Mouse (Mus musculus): ENCODE measurements at regions not wholly inside any gene's neighbourhood (a gene's known extent, or its start where the extent isn't known, plus 50 kb on each side); places are given as distances from the start of the nearest gene placed in this dataset.
A peak's percentile ranks its signal among the peaks of the same experiment; 100 is the strongest.

DNA sequence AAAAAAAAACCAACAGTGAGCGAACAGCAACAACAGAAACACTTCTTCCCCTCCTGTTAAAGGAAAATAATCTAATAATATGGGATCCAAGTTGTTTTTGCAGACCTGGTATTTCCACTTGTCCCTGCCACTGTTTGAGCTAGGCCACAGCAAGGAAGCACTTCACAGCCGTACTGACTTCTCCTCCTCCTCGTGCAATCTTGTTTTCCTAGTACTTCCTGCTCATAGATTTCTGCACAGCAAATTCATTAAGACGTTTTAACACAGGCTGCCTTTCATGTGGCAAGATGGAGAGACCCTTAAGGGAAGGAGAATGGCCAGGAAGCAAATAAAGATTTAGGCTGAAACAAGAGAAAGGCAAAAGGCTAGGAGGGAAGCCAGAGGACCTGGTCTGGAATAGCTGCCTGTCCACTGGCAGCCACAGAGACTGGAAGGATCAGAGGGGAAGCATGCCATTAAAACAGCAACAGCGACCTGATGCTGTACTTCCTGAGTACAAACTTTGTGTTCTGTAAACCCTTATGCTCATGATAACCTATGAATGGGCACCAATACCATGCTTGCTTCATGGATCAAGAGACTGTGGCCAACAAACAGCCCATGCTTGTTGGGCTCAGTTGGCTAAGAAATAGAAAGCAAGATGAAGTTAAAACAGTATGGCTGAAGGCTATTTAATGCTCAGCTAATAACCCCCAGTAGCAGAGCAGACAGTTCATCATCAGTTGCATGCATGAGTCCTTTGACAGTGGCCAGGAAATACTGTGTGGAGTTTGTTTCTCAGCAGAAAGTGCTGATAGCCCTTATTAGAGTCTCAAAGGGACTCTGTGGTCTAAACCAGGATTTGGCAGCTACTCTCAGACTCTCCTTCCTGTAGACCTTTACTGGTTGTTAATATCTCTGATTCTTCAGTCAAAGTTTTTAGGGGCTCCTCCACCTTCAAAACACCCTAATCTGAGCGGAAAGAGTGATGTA is 182.3 kb upstream of the Cited2 start:
- no peak overlapping the region for H3K4me3 ChIP-seq
- DNase-seq, result no peak
- TF ChIP-seq CTCF (IDR thresholded peaks at IDR 0.05), result no peak
- intact Hi-C loops (cut with DNase I), result no loop called here
- no peak overlapping the region for H3K27ac ChIP-seq

DNA sequence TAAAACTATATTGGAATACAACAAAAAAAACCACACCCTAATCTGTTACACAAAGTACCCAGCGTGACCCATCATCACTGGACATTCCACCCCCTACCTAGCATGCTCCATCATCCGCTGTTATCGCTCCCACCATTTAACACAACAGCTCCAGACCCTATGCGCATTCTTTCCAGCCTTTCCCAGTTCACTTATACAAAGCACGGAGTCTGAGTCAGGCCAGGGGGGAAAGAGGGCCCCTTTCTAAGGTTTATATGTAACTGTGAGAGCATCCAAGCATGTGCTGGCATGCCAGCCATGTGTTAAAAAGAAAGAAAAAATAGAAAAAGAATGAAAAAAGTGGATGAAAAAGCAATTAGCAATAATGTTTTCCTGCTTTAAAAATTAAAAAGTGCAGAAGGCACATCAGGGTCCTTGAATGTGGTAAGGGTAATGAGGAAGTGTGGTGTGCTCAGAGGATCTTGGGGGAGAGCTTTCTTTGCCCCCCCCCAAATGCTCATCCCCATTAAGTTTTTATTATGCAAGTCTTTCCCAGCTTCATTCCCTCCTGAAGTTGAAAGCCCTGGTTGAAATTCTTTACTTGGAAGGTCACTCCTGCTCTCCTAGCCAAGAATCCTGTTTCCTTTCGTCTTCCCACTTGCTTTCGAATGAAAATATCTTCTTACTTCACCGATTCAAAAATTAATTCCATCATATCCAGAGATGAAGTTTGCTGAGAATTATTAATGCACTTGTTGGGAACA is 180.7 kb upstream of the Cited2 start:
- no peak for DNase-seq
- intact Hi-C loops (cut with DNase I), result no loop called here
- TF ChIP-seq CTCF (IDR thresholded peaks at IDR 0.05), result no peak
- Histone ChIP-seq H3K27ac (peak overlapping the region; percentile 63), H3K4me3 (no peak overlapping the region)

DNA sequence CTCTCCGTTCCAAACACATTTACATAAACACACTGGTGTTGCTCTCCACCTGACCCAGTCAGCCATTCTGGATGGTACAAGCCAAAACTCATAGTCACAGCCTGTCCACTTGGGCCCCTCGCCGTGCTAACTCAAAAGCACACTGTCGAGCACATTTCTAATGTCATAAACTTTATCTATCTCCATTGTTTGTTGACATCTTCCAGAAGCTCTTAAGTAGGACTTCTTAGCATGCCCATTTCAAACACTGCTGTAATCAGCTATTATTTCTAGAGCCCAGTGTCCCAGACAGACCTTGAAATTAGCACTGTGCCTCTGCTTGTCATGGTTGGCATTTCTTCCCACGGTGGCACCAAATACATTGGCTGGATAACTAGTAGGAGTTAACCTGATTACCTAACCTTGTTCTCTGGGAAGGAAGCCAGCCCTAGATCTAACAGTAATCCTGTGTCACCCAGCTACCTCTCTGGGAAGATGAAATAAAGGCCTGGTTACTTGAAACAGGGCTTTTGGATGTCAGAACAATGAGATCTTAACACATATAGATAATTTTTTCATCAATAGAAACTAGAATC is 180.1 kb upstream of the Cited2 start:
- peak overlapping the region; percentile 63 for H3K27ac ChIP-seq
- no peak for DNase-seq
- intact Hi-C loops (cut with DNase I), result no loop called here
- no peak for TF ChIP-seq CTCF (IDR thresholded peaks at IDR 0.05)
- H3K4me3 ChIP-seq, result no peak overlapping the region

DNA sequence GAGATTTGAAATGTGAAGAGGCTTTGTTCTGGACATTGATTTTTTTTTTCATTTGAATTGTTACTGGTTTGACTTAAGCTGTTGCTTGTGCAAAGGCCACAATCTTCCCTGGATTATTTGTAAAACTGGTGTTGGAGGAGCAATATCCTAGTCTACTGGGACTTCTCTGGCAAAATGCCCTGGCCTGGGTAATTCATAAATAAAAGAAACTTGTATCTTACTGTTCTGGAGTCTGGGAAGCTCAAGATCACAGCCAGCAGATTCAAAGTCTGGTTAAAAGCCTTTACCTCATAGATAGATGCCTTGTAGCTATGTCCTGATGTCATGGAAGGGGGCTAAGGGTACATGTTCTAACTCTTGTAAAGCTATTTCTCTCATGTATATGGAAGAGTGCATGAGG is 177.7 kb upstream of the Cited2 start:
- TF ChIP-seq CTCF (IDR thresholded peaks at IDR 0.05), result no peak
- Histone ChIP-seq H3K4me3 (no peak overlapping the region), H3K27ac (no peak overlapping the region)
- peak; percentile 37 for DNase-seq
- intact Hi-C loops (cut with DNase I), result no loop called here

DNA sequence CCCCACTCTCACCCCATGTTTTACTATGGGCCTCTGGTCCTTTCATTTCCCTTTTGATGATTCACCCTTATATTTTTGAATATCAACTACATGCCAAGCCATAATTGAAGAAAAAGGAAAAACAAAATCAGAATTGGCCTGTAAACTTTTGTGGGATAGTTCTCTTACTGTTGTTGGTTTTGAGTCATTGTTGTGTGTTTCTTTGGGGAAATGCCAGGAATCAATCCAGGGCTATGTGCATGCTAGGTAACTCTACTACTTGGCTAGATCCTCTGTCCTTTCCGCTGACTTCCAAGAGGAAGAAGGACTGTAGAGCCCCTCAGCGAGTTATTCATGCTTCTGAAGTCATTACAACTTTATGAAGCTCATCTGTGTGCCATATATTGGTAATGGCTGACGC is 175.0 kb upstream of the Cited2 start:
- TF ChIP-seq CTCF (IDR thresholded peaks at IDR 0.05), result no peak
- Histone ChIP-seq H3K27ac (no peak overlapping the region), H3K4me3 (no peak overlapping the region)
- intact Hi-C loops (cut with DNase I), result no loop called here
- no peak for DNase-seq

DNA sequence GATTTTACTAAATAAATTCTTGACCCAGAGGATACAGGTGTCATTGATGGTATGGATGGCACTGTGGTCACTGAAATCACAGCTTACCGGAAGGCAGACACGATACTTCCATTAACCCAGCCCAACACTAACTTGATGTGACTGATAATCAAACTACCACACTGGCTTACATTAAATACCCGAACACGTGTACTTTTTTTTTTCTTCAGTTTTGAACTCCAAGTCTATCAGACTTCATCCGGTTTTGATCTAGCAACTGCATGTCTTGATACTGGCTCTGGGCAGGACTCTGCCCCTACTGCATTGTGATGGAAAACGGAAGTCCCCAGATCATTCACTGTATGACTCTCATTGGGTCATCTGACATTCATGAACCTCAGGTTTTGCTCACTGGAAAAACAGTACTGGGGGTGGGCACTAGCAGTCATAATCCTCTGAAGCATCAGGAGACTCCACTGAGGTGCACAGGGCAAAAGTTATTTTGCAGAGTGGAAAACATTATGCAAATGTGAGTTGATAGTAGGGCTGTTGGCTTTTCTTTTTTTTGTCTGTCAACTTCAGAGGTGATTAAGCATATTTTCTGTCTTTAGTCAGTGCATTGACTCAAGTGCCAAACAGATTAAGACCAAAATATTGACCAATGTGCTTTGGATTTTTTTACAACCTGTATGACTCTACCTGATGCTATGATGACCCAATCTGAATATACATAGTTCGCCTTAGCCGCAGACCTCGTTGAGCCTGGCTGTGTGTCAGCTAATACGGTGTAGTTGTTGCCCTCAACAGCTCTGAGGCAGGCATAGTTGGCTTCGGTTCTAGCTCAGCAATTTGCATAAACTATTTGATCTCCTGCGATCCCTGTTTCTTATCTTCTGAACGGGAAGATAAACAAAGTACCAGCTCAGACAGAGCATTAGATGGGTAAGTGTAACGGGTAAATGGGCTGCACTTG is 174.1 kb upstream of the Cited2 start:
- no peak for TF ChIP-seq CTCF (IDR thresholded peaks at IDR 0.05)
- intact Hi-C loops (cut with DNase I), result no loop called here
- no peak overlapping the region for H3K27ac ChIP-seq
- DNase-seq, result no peak
- no peak overlapping the region for H3K4me3 ChIP-seq

DNA sequence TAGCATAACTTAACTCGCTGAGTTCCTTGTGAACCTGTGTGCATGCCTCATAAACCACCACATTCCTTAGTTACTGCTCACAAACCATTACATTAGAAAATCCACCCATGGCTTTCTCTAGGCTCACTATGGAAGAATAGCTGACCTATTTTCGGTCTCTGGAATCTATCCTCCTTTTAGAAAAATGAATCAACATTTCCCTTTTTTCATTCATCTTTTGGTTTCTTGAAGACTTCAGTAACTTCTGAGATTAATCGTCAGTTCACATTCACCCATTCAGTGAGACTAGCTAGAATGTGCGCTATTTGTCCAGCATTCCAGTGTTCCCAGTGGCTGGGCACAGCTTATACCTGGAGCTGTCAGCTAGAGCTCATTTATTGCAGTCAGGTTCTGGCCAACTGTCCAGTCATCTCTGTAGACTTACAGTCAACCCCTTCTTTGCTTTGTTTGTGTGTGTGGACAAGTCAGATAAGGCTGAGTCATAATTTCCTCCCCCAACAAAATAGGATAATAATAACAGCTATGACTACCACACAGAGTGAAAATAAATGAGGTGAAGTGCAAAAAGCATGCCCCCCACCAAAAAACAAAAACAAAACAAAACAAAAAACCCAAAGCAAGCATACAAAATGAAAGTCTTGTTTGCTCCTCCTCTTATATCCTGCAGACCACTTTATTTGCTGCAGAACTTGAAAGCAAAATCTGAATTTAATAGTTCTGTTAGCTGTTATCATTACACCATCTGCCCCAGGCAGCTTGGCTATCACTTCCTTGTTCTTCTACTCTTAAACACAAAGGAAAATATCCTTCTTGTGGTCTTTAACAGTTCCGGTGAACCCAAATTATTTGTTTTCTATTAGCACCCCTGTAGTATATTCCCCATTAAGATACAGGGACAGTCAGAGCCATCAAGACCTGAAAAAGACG is 173.0 kb upstream of the Cited2 start:
- Histone ChIP-seq H3K4me3 (no peak overlapping the region), H3K27ac (no peak overlapping the region)
- intact Hi-C loops (cut with DNase I), result no loop called here
- no peak for DNase-seq
- TF ChIP-seq CTCF (IDR thresholded peaks at IDR 0.05), result no peak

DNA sequence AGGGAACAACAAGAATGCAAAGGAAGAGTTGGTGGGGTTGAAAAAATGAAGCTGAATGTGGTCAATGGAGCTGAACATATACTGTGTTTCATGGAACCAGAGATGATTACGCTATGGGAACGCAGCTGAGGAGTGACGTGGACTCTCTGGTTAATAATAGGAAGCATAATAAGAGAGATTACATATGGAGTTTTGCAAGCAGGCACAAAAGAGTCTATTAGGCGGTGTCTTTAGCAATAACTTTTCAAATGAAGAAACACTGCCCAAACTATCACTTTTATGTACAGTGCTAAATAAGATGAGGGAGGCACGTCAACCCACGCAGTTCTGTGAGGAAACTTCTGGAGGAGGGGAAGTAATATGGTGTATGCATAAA is 172.4 kb upstream of the Cited2 start:
- no peak overlapping the region for H3K27ac ChIP-seq
- no peak overlapping the region for H3K4me3 ChIP-seq
- TF ChIP-seq CTCF (IDR thresholded peaks at IDR 0.05), result no peak
- no peak for DNase-seq
- intact Hi-C loops (cut with DNase I), result no loop called here

DNA sequence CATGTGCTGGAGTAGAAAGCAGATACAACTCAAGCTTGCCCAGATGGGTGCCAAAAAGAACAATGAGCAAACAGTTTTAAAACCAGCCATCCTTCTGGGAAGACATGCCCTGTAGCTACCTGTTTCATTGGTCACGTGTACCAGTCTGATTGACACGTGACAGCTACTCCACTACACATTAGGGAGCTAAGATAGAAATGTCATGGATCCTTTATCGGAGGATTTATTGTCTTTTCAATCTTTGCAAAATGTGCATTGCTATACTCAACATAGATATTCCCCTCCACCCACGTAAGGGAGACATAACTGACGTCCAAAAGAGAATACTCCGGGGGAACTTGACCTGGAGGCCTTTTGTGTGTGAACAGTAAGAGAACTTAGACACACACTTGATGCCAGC is 171.1 kb upstream of the Cited2 start:
- intact Hi-C loops (cut with DNase I), result no loop called here
- no peak overlapping the region for H3K27ac ChIP-seq
- no peak for TF ChIP-seq CTCF (IDR thresholded peaks at IDR 0.05)
- no peak overlapping the region for H3K4me3 ChIP-seq
- no peak for DNase-seq

DNA sequence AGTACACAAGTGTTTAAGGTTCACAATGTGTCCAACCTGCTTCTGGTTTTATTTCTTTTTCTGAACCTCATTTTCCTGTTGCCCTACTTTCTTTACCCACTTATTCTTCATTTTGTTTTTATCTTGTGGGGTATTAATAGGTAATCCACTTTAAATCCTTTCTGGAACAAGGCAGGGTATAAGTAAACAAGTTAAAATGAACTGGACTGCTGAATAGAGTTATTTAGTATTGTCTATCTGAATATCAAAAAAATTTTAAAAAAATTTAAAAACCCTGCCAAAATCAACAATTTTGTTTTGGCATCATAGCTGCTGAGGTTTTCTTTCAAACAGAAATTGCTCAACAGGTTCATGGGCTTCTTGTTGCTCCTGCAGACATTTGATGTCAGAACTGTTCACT is 170.7 kb upstream of the Cited2 start:
- Histone ChIP-seq H3K27ac (no peak overlapping the region), H3K4me3 (no peak overlapping the region)
- intact Hi-C loops (cut with DNase I), result no loop called here
- no peak for TF ChIP-seq CTCF (IDR thresholded peaks at IDR 0.05)
- DNase-seq, result no peak

DNA sequence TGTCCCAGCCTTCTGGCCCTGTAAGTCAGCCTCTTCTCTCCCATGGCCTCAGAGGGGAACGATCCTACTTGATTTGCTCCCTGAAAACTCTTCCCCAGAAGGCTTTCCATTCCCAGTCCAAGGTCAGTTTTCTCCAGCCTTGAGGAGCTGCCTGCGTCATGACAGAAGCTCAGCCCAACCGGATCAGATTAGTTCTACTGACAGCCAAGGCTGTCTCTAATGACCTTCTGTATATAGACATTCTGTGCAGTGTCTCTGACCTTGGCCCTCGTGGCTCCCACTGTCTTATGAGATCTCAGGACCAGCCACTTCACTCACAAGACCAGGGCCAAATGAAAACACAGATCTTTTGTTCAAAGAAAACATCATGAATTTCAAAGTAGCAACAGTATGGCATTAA is 166.6 kb upstream of the Cited2 start:
- DNase-seq, result no peak
- intact Hi-C loops (cut with DNase I), result no loop called here
- H3K4me3 ChIP-seq, result no peak overlapping the region
- TF ChIP-seq CTCF (IDR thresholded peaks at IDR 0.05), result no peak
- H3K27ac ChIP-seq, result no peak overlapping the region

All from gastrocnemius, adult 2 months (tissue).